Mouse (Mus musculus) right cerebral cortex, postnatal 10 days (tissue): ENCODE measurements around the gene Ror1.

ENCODE experiments used
- DNase-seq, 2 experiments: peaks; one replicate each; pipeline ENCODE4 v3.0.0; 2021; ENCODE audit warnings: low spot score in 2 of 2

Gene Ror1

DNA sequence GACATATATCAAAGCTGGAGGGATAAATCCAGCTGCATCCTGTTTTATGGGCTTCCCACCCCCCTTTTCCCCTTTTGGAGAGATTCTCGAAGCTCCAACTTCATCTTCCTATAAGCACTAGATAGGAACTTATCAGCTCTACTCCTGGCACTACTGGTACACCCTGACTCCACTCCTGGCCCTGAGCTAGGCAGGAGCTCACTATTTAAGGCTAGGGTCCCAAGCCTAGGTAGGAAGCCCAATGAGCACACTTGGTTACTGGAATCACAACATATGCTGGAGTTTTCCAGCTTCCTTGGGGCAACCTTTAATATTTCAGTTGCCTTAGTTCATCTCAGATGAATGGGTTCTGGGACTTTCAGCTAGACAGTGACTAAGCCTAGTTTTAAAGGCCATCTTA is 156.5 kb downstream of the Ror1 start:
- no peak for DNase-seq

DNA sequence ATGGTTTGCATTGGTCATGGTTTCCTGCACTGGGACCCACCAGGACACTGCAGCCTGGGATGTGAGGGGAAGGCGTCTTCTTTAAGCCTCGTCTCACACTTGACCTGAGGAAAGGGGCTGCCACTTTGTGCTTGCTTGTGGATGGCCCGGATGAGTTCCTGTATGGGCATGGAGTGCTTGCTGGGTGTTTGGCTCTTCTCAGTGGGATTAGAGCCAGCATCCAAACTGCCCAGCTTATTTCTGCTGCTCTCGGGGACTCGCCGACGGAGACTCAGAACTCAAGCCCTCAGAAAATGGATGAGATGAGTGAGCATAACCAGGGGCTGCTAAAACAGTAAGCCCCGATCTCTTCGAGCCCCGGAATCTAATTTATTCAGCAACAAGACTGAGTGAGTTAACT is 157.1 kb downstream of the Ror1 start:
- DNase-seq: no peak

DNA sequence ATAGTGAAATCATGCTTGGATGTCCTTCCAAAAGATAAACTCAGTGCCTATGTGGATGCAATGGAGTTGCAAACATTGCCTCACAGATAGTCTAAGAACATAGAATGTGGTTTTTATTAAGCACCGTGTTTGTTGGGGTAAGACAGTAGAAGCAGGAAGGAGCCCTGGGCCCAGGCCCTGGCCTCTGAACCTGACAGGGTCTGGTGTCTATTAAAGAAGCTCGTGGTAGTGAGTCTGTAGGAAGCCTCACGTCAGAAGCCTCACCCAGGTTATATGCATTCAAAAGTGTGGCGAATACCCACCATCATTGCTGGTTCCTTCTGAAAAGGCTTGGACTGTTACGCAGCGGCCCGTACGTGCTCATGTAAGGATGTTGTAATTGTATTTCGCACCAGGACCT is 157.8 kb downstream of the Ror1 start:
- no peak for DNase-seq

DNA sequence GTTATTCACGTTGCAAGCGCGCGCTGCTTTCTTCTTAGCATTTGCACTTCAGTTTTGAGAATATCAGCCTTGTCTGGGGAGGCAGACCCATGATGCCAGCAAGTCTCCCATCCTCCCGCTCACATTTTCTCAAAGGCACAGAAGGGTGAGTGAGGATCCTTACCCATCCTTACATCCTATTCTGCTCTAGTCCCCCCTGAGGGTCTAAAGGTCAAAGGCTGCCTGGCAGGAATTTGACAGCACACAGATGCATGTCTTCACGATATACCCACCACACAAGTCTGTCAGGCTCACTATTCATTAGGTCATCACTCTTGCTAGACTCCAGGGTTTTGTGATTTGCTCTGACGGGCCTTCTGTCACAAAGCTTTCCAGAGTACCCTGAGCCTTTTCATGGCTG is 158.2 kb downstream of the Ror1 start:
- no peak for DNase-seq

DNA sequence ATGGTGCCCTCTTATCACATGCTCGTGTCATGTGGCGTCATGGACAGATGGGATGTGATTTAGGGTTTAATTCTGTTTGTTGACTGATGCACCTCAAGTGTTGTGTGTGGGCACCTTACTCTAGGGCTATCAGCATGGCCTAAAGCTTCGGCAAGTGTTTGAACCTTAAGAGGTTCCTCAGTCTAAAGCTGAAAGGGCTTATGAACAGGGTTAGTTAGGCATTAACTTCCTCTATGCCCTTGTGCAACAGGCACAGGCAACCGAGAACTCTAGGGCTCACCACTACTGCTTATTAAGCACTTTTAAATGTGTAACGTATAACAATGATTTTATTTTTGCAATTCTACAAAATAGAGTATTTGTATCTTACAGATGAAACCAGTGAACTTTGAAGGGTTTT is 162.9 kb downstream of the Ror1 start:
- DNase-seq: no peak

DNA sequence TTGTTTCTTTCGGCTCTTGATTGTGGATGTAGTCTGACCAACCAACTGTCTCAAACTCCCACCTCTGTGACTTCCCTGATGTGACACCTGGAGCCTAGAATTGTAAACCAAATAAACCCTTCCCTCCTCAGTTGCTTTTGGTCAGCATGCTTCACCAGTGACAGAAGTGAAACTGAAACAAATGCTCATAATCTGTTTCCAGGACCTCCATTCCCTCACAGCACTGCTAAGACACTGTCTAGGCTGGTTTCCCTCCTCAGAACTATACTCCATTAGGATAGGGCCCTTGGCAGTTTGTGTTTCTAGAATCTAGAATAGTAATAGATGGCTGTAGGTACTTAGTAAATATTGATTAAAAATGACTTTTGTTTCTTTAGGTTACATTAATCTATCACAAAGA is 168.3 kb downstream of the Ror1 start:
- DNase-seq: no peak

DNA sequence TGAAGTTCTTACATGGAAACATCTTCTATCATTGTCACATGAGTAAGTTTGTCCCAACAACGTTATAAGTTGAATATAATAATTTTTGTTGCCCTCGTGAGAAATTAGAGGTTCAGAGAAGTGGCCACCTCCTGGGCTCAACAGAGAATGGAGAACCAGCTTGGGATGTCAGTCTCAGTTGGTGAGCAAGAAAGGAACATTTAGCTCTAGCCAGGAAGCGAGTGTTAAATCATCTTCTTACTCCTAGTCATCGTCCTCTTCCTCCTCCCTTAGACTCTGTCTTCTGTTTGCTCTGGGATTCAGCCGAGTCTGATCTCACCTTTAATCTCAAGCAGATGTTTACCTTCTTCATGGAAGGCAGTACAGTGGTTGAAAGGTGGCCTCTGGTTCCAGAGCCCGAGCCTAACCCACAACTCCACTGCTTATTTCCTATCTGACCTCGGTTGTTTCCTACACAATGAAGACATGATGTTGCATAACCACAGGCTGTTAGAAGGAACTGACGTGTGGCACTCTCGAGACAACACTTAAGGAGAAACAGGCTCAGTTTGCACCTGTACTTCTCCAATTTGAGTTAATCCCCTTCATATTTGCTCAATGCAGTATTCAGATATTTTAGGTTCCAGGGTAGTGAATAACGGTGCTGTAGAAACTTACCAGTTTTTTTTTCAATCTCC is 175.6 kb downstream of the Ror1 start:
- DNase-seq: no peak

DNA sequence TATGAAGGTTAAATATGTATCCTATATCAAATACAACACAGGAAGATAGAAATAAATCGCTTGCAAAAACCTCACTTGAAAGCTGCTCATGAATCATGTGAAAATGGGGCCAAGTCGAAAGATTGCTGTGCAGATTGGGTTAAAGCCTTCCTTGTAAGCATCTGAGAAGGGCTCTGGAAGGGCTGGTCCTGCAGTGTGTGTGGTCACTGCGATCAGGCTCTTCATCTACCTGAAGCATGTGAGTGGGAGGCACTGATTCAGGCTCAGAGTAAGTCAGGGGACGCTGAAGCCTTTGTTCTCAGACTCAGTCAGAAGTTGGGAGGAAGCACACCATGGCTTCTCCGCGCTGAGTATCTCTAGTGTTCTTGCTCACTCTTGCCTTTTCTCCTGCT is 176.1 kb downstream of the Ror1 start:
- DNase-seq: no peak

DNA sequence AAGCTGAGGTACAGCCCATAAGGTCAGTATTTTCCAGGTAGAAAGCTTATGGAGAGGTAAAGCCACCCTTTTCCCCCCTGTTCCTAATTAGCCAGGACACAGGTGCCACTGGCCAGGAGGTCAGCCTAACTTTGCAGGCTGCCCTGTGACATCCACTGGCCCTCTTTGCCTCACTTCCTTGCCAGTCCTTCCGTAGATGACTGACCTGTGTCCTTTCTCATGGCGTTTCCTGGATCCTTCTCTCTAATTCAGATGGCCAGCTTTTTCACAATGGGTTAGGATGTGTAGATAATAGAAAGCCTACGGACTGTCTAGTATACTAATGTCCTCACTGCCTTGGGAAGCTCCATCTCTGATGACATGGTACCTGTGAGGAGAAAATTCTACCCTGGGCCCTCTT is 177.8 kb downstream of the Ror1 start:
- no peak for DNase-seq

DNA sequence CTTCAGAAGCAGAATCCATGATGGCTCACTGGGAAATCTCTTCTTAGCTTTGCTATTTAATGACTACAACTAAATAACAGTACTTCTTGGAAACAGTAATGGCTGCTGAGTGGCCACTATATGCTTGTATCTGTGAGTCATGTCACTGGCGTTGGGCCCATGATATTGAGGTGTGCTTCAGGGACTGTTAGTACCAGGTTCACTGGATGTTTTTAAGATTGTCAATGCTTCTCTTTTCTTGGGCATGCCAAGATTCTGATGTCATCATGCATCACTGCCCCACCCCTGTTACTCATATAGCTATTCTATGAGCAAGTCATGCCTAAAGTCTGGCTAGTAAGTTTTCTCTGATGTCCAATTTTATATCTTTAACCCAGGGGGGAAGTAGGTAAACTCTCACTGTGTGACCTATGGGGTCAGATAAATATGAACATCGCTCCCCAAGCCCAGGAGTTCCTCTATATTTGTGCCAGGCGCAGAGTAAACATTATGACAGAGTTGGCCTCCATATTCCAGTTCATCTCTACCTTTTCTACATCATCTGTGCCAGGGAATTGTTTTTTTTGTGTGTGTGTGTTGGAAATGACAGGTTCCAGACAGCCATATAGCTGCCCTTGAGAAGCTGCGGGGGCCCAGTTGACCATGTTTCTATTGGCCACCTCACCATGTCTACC is 178.4 kb downstream of the Ror1 start:
- no peak for DNase-seq

DNA sequence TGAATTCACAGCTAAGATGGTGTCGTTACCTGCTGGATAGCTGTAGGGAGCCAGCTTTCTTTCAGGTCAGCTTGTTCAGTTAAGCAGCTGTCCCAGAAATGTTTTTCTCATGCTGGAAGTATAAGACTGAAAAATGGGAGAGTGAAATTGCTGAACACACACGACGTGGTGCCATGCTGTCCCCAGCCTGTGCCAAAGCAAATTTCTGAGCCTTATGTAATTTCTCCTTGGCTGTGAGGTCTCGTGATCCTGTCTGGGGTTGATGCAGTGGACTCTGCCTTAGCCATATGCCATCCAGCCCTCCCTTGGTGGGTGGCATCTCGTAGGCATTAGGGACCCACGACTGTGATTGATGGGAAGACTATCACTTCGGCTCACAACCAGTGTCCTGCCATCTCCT is 180.9 kb downstream of the Ror1 start:
- no peak for DNase-seq

DNA sequence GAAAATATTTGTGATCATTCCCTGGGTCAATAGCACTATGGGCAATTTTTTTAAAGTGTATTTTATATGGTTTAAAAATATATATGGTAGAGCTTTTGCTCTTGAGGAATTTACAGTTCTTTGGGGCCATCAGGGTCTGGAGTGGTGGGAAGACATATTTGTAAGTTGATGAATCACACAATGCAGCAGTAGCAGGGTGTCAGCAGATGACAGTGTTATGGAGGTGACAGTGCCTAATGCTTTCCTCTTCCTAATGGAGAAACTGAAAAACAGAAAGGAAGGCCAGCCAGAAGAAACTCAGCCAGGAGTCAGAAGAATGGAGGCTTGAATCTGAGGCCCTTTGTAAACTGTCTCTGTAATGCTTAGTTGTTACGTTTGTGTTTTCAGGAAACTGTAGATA is 181.4 kb downstream of the Ror1 start:
- DNase-seq: no peak

DNA sequence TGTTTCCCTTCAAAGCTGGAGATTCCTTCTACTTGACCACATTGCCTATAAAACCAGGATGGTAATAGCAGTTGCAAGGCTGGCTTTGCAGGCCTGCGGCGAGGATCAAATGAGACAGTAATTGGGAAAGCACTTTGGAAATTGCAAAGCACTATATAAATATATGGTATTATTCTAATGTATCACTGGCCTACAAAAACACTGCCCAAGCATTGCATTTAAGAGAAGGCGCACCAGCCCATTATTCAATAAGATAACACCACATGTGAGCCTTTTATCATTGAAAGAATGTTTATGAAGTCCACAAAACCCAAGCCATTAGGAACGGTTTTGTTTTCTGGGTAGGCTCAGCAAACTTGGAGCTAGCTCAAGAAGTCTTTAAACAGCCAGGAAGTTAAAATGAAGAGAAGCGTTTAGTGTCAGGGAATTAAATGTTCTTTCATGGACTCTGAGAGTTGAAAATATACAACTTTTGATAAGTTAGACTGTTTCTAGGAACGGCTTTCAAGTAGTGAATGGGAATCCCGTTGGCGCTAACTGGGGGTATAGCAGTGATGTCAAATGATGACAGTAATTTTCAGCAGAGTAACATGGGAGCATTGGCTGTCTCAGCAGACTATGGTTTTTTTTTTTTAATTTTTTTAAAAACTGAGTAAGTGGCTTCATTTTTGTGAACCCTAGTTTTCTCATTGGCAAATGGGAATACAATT is 187.7 kb downstream of the Ror1 start:
- DNase-seq: no peak

DNA sequence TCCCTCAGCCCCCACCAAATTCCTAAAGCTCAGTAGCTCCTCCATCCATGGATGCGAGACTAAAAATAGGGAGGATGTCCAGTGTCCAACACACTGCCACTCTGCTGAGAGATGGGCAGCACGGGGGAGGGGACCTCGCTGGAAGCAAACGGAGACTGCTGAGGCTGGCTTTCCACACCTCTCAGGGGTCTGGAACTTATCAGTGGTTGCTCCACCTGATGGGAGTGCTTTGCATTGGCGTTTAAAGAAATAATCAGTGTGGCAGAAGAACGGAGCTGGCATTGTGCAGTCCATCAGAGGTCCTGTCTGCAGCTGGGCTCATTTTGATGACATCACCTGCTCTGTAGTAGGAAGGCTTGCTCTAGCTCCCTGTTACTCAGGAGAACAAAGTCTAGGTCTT is 188.9 kb downstream of the Ror1 start:
- no peak for DNase-seq

DNA sequence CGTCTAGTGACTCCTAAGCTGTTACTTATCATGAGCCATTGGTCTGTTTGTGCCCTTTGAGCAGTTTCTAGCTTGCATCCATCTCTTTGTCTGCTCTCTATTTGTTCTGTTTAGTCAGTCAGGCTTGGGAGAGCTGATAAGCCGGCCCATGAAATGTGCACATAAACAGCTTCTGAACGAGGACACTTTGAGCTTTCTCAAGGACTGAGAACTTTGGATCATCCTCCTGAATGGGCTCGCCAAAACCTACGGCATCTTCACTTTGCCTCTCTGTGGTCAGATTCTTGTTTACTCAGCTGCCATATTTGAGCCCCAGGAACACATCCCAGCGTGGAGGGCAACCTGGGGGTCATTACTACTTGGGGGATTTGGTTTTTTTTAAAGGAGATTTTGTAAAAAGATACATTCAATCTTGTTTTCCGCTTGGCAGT is 190.5 kb downstream of the Ror1 start:
- DNase-seq: no peak

DNA sequence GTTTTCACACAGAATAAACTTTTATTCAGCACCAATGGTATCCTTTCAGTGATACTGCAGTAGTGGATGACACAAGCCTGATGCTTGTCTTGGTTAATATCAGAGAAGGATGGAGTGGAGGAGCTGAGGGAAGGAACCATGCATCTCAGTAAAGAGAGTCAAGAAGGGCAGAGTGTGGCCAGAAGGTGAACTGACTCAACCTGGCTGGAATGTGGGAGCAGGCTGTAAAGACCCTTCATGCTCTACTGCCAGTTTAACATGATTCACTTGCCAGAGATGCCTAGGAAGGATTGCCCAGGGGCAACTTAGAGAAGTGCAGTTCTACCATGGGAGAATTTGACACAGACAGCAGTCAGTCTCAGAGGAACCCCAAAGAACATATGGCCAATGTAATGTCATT is 191.2 kb downstream of the Ror1 start:
- DNase-seq: no peak

DNA sequence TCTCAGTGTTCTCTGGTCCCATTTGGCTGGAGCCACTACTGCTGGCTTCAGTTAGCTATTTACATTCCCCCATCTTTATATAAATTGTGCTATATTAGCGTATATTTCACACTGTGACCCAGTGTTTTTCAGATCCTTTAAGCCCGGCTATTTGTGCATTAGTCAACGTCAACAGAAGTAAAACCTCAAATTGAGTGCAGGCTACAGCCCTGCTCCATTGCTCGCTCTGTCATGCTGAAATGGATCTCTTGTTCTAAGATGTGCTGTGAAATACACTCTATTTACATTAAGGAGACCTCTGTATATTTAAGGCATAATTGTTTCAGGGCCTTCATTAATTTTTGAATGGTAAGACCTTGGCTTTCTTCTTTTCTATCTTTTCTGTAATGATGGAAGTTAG is 192.2 kb downstream of the Ror1 start:
- DNase-seq: no peak

DNA sequence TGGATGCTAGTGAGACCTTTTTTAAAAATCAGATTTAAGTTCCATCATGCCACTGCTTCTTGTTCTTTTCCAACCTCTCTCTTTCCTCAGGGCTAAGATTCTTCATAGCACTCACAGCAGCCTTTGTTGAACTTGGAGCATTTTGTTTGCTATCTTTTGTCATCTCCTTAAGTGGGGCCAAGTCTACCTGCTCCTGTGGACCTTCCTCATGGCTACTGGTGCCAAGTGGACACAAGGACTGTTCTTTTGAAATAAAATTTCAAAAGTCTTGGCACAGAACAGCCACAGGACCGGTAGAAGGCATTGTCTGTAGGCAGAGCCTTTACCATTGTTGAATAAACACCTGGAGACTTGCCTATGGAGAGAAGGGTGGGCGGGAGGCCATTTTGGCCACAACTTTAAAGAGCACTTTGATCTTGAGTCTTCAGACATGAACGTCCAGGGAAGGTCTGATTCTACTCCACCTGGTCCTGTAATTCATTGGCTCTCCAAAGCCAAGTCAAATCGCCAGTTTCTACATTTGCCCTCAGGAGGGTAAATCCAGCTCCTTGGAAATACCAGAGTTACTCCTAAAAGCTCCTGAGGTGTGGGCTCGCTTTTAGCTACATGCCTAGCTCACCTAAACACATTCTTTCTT is 195.5 kb downstream of the Ror1 start:
- DNase-seq: no peak

DNA sequence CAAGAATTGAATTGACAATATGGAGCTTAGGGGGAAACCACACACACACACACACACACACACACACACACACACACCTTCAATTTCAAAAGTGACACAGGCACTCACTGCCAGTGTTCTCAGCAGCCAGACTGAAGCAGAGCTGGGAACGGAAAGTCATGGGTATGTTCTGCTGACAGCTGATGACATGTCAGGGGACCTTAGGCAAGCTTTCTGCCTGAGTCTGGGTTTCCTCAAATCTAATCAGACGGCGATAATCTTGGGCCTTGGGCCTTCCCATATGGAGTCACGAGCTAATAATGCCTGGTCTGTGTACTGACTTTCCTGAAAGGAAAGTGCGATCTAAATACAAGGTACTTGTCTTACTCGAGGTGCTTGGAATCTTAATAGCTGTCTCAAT is 202.1 kb downstream of the Ror1 start:
- DNase-seq: no peak

DNA sequence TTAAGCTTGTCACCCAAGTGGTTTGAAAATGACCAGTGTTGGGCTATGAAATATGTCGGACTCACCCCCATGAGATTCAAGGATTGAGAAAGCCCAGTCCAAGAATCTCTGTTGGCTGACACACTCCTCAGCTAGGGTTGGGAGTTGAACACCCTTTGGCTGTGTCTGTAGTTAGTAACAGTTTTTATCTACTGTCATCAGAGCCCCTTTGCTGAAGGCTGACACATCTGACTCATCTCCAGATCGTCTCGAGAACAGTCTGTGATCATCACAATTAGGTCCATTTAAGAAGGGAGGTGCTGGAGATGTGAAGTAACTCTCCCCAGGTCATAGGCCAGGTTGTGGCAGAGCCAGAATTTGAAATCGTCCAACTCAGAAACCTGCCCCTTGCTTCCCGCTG is 203.0 kb downstream of the Ror1 start:
- no peak for DNase-seq

DNA sequence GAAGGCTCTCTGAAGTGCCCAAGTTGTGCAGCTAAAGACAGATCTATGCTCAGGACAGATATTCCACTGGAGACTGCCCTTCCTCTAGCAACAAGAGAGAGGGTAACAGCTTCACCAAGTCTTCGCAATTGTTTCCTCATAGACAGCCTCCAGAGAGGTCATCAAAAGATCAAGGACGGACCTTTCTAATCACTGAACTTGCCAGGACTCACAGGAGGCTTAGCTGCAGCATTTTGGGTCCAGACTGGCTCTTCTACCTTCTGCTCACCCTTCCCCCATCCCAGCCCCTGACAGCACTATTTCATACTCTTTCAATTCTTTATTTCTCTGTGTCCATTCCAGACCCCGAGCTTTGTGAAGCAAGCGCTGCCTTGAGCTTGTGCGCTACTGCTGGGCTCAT is 204.6 kb downstream of the Ror1 start:
- no peak for DNase-seq

DNA sequence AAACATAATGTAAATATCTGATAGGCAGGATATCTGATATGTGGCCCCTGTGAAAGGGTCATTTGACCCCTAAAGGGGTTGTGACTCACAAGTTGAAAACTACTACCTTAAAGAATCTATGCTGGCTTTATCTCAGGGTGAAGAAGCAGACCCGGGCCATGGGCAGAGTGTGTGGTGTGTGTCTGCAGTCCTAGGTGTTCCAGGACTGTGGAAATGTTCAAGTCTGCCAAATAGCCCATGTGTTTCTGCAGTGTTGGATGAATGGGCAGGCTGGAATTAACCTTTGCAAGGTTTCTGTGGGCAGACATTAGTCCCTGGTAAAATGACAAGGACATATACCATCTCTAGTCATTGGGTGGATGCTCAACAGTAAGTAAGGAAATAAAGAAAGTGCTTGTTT is 205.8 kb downstream of the Ror1 start:
- DNase-seq: no peak

DNA sequence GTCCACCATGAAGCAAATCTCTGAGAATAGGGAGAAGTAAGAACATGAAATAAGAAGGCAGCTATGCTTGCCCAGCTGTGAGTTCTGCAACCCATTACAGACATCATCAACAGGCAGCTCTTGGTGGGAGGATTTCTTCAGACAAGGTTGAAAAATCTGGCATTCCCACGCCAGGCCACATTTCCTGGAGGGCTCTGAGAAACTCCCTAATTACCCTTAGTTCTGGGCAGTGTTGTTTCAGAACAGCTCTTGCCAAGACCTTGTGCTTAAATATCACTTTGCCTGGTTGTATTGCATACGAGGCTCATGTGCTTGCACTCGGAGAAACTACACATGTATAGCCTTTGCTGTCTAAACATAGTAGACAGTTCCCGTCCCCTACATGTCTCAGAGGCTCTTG is 211.8 kb downstream of the Ror1 start:
- no peak for DNase-seq
